Mouse (Mus musculus): ENCODE results near the gene Auts2. TPM values are rescaled to one million over a fixed set of nuclear protein-coding genes. Genes with fewer than 3 reads are reported as not detected.

Auts2 gene
- polyA plus RNA-seq, 1 experiment from 2014 or later, result 17.9 TPM

DNA sequence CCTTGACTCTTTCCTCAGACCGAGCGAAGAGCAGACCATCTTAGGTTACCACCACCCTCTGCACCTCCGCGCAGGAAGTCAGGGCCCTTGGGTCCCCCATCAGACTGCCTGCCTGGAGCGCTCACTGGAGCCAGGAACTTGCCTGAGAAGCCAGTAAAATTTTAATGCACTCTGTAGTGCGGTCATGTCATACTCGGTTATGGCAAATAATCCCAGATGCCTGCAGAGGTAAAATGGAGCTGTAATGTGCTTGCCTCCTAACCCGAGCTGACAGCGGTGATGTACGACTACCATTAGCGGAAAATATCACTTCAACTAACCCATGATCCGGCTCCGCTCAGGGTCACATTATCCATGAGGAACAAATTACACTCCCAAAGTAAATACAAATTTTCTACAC lies 783.7 kb downstream of the Auts2 start:
- peaks cover 5% of the 10 kb centered on the region; the same call in 1 of the 2 replicates for H3K4me1 ChIP-seq (ENCODE audit: insufficient read depth, low read length)
- H3K4me3 ChIP-seq (ENCODE audit: low read length), result no peak overlapping the region
- no peak overlapping the region for H3K9ac ChIP-seq (replicated peaks; ENCODE audit: low read length)
- 0 out of 2 replicates have a peak, but pooled peaks have one; percentile 15 for ATAC-seq (ENCODE audit: low FRiP score, low TSS enrichment)
- no peaks in the 10 kb centered on the region for H3K36me3 ChIP-seq (ENCODE audit: insufficient read depth, low read length)
- H3K4me2 ChIP-seq (replicated peaks; ENCODE audit: low read depth, low read length), result no peak overlapping the region
- no peaks in the 10 kb centered on the region for H3K27me3 ChIP-seq (ENCODE audit: insufficient read depth, low read length)
- WGBS, result 50% methylated on average over 13 of the region's 13 CpGs
- no peaks in the 10 kb centered on the region for H3K9me3 ChIP-seq (ENCODE audit: low read length)
- H3K27ac ChIP-seq (ENCODE audit: low read length), result no peak overlapping the region

DNA sequence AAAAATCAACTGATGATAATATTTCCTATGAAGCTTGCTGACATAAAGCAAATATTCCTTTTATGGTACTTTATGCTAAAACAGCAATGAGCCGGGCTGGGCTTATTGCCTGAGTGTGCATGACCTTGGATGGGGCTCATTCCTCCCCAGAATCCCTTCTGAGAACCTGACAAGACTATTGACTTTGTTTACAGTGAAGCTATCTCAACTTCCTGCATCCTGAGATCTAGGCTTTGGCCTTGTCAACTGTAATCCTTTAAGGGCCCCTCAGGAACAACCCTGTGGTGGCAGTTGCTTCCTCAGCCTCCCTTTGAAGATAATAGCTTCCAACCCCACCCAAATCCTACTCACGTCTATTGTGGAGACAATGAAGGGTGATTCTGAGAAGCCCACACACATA lies 792.8 kb downstream of the Auts2 start:
- no peaks in the 10 kb centered on the region for H3K9me3 ChIP-seq (ENCODE audit: low read length)
- ATAC-seq (ENCODE audit: low FRiP score, low TSS enrichment), result no peak
- H3K27me3 ChIP-seq (ENCODE audit: insufficient read depth, low read length), result no peaks in the 10 kb centered on the region
- H3K4me3 ChIP-seq (ENCODE audit: low read length), result no peak overlapping the region
- H3K27ac ChIP-seq (ENCODE audit: low read length), result no peak overlapping the region
- no peak overlapping the region for H3K4me2 ChIP-seq (replicated peaks; ENCODE audit: low read depth, low read length)
- H3K9ac ChIP-seq (replicated peaks; ENCODE audit: low read length), result no peak overlapping the region
- H3K36me3 ChIP-seq (ENCODE audit: insufficient read depth, low read length), result no peaks in the 10 kb centered on the region
- peaks cover 13% of the 10 kb centered on the region; the same call in 1 of the 2 replicates for H3K4me1 ChIP-seq (ENCODE audit: insufficient read depth, low read length)
- 79% methylated on average over 2 of the region's 2 CpGs for WGBS

DNA sequence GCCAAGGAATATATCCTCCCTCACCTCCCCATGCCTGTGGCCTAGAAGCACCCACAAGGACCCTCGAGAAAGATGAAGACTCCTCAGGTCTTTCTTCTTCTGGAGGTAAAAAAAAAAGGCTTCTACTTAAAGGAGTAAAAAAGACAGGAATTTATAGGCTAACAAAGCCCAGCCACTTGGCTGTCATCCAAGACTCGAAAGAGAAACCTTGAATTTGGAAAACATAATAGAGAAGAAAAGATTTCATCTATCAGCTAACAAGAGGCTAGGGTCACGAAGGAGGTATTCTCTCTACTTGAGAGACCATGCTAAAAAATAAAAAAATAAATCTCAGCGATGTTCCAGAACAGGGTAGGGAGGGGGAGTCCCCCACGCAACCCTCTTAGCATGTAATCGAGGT lies 793.9 kb downstream of the Auts2 start:
- peaks cover 13% of the 10 kb centered on the region; the same call in 1 of the 2 replicates for H3K4me1 ChIP-seq (ENCODE audit: insufficient read depth, low read length)
- H3K9ac ChIP-seq (replicated peaks; ENCODE audit: low read length), result no peak overlapping the region
- WGBS, result 37% methylated on average over 6 of the region's 6 CpGs
- no peak overlapping the region for H3K4me3 ChIP-seq (ENCODE audit: low read length)
- no peaks in the 10 kb centered on the region for H3K9me3 ChIP-seq (ENCODE audit: low read length)
- H3K36me3 ChIP-seq (ENCODE audit: insufficient read depth, low read length), result no peaks in the 10 kb centered on the region
- ATAC-seq (ENCODE audit: low FRiP score, low TSS enrichment), result no peak
- H3K27me3 ChIP-seq (ENCODE audit: insufficient read depth, low read length), result no peaks in the 10 kb centered on the region
- H3K27ac ChIP-seq (ENCODE audit: low read length), result peak overlapping the region; percentile 39; the same call in 1 of the 2 replicates
- no peak overlapping the region for H3K4me2 ChIP-seq (replicated peaks; ENCODE audit: low read depth, low read length)

DNA sequence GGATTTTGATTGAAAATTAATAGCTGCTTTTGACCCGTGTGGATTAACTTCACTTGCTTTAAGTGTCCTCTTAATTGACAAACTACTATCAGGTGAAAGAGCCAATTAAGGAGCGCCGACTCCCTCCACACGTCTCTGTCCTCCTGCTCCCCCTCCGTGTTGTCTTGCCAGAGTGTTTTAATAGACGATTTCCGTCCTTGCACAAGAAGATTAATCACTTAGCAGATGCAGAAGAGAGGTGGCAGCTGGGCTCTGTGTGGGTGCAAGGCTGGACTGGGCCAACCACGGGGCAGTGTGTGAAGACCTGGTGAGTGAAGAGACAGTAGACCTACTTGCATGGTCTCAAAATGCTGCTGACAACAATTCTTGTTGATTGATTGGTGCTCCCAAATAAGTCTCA lies 800.1 kb downstream of the Auts2 start:
- no peaks in the 10 kb centered on the region for H3K36me3 ChIP-seq (ENCODE audit: insufficient read depth, low read length)
- H3K4me2 ChIP-seq (replicated peaks; ENCODE audit: low read depth, low read length), result no peak overlapping the region
- H3K9me3 ChIP-seq (ENCODE audit: low read length), result no peaks in the 10 kb centered on the region
- no peaks in the 10 kb centered on the region for H3K4me1 ChIP-seq (ENCODE audit: insufficient read depth, low read length)
- 0 out of 2 replicates have a peak, but pooled peaks have one; percentile 35 for ATAC-seq (ENCODE audit: low FRiP score, low TSS enrichment)
- WGBS, result 25% methylated on average over 8 of the region's 8 CpGs
- H3K27me3 ChIP-seq (ENCODE audit: insufficient read depth, low read length), result no peaks in the 10 kb centered on the region
- no peak overlapping the region for H3K4me3 ChIP-seq (ENCODE audit: low read length)
- H3K9ac ChIP-seq (replicated peaks; ENCODE audit: low read length), result no peak overlapping the region
- no peak overlapping the region for H3K27ac ChIP-seq (ENCODE audit: low read length)

DNA sequence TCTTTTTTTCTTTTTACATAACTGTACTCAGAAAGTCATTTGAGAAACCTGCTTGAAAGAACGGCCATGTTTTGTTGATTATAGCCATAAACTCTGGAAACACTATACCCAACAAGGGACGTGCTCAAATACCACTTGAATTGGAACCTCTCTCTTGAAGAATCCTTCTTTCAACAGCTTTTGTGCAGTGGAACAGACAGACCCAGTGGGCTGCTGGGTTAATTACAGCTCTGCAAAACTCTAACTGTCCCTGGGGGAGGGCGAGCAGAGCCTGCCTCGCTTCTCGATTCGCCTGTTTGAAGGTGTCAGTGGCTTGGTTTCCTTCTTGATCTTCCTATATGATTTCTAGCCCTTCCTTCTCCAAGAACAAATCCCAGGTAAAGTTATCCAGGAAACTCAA lies 805.7 kb downstream of the Auts2 start:
- ATAC-seq (ENCODE audit: low FRiP score, low TSS enrichment), result no peak
- peaks cover 19% of the 10 kb centered on the region for H3K4me1 ChIP-seq (ENCODE audit: insufficient read depth, low read length)
- H3K4me3 ChIP-seq (ENCODE audit: low read length), result no peak overlapping the region
- H3K36me3 ChIP-seq (ENCODE audit: insufficient read depth, low read length), result no peaks in the 10 kb centered on the region
- H3K9me3 ChIP-seq (ENCODE audit: low read length), result no peaks in the 10 kb centered on the region
- H3K4me2 ChIP-seq (replicated peaks; ENCODE audit: low read depth, low read length), result no peak overlapping the region
- WGBS, result 44% methylated on average over 6 of the region's 6 CpGs
- H3K9ac ChIP-seq (replicated peaks; ENCODE audit: low read length), result no peak overlapping the region
- H3K27me3 ChIP-seq (ENCODE audit: insufficient read depth, low read length), result no peaks in the 10 kb centered on the region
- no peak overlapping the region for H3K27ac ChIP-seq (ENCODE audit: low read length)

DNA sequence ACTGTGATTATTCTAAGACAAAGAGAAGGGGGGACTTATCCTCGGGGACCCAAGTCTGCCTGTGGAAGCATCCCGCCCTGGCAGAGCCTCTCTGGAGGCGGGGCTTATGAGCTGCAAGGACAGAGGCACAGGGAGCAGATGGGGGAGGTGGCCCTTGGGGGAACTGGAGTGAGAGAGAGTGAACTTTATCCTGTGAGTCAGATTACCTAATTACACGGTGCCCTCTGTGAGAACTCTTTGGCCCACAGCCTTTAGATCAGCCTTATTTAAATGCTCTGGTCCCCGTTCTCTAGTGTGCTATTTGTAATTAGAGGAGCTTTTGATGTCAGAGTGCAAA lies 809.9 kb downstream of the Auts2 start:
- Histone ChIP-seq H3K27ac (ENCODE audit: low read length) (no peak overlapping the region), H3K9ac (replicated peaks; ENCODE audit: low read length) (no peak overlapping the region), H3K4me2 (replicated peaks; ENCODE audit: low read depth, low read length) (no peak overlapping the region), H3K4me1 (ENCODE audit: insufficient read depth, low read length) (peaks cover 19% of the 10 kb centered on the region), H3K4me3 (ENCODE audit: low read length) (no peak overlapping the region), H3K27me3 (ENCODE audit: insufficient read depth, low read length) (no peaks in the 10 kb centered on the region), H3K36me3 (ENCODE audit: insufficient read depth, low read length) (no peaks in the 10 kb centered on the region), H3K9me3 (ENCODE audit: low read length) (no peaks in the 10 kb centered on the region)
- ATAC-seq (ENCODE audit: low FRiP score, low TSS enrichment), result peak; percentile 92
- 11% methylated on average over 5 of the region's 5 CpGs for WGBS

DNA sequence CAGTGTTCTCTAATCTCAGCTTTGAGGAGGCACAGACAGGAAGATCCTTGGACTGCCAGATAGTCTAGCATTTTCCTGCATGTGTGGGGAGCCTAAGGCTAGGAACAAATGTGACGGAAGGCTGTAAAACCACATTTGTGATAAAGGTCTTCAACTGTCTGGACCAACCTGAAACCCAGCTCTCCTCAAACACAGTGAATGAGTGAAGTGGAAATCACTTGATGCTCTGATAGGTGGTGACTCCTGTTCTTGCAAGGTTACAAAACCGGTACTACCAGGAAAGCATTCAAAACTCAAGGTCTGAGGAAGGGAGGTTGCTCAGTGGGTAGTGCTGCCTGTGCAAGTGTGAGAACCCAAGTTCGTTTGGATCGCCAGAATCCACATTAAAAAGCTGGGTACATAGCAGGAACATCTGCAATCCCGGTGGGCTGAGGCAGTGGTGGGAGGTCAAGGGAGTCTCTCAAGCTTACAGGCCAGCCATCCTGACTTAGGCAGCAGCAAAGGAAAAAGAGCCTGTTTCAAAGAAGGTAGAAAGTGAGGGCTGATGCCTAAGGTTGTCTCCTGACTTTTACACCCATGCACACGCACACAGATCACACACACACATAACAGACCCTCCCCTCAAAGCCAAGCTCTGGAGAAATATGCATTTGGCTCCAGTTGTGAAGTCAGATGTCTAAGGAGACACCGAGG lies 810.4 kb downstream of the Auts2 start:
- Histone ChIP-seq H3K27ac (ENCODE audit: low read length) (no peak overlapping the region), H3K9ac (replicated peaks; ENCODE audit: low read length) (no peak overlapping the region), H3K9me3 (ENCODE audit: low read length) (no peaks in the 10 kb centered on the region), H3K27me3 (ENCODE audit: insufficient read depth, low read length) (no peaks in the 10 kb centered on the region), H3K4me2 (replicated peaks; ENCODE audit: low read depth, low read length) (no peak overlapping the region), H3K4me1 (ENCODE audit: insufficient read depth, low read length) (peaks cover 18% of the 10 kb centered on the region), H3K36me3 (ENCODE audit: insufficient read depth, low read length) (no peaks in the 10 kb centered on the region), H3K4me3 (ENCODE audit: low read length) (no peak overlapping the region)
- ATAC-seq (ENCODE audit: low FRiP score, low TSS enrichment), result no peak
- 35% methylated on average over 7 of the region's 7 CpGs for whole genome bisulfite sequencing

DNA sequence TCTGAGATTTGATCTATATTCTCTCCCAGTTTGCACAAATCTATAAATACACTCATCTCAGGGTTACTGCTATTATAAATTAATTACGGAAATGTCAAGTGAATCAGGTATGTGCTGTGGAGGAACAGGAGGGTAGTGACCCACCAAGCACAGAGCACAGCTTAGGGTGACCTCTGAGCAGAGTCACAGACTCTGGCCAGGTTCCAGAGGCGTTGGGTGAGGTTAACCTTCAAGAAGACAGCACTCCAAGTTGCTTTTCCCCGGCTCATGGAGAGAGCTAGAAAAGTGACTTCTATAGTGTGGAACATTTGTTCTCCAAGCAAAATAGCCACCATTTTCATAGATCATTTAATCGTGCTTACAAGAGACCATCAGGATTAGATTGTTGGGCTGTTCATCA lies 813.7 kb downstream of the Auts2 start:
- Histone ChIP-seq H3K27me3 (ENCODE audit: insufficient read depth, low read length) (0 out of 2 replicates have a peak, but pooled peaks cover 3% of the 10 kb centered on the region), H3K4me2 (replicated peaks; ENCODE audit: low read depth, low read length) (no peak overlapping the region), H3K9me3 (ENCODE audit: low read length) (no peaks in the 10 kb centered on the region), H3K4me1 (ENCODE audit: insufficient read depth, low read length) (peaks cover 14% of the 10 kb centered on the region), H3K36me3 (ENCODE audit: insufficient read depth, low read length) (no peaks in the 10 kb centered on the region), H3K4me3 (ENCODE audit: low read length) (no peak overlapping the region), H3K27ac (ENCODE audit: low read length) (no peak overlapping the region), H3K9ac (replicated peaks; ENCODE audit: low read length) (no peak overlapping the region)
- no peak for ATAC-seq (ENCODE audit: low FRiP score, low TSS enrichment)
- 60% methylated on average over 4 of the region's 4 CpGs for WGBS

DNA sequence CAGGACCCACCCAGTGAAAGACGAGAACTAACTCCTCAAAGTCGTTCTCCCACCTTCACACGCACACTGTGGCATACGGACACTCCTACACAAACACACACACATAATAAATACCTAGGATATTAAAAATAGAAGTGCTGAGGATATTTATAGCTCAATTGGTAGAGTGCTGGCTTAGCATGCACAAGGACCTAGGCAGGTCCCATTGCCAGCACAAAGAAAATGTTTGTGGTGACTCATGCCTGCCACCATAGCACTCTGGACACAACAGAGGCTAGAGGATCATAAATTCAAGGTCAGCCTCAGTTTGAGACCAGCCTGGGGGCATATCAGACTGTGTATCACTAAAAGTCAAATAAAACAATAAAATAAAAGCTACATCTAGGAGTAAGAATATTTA lies 815.2 kb downstream of the Auts2 start:
- H3K4me2 ChIP-seq (replicated peaks; ENCODE audit: low read depth, low read length), result no peak overlapping the region
- H3K4me1 ChIP-seq (ENCODE audit: insufficient read depth, low read length), result peaks cover 6% of the 10 kb centered on the region
- no peak for ATAC-seq (ENCODE audit: low FRiP score, low TSS enrichment)
- WGBS, result 46% methylated on average over 4 of the region's 4 CpGs
- H3K9ac ChIP-seq (replicated peaks; ENCODE audit: low read length), result no peak overlapping the region
- H3K4me3 ChIP-seq (ENCODE audit: low read length), result no peak overlapping the region
- H3K9me3 ChIP-seq (ENCODE audit: low read length), result no peaks in the 10 kb centered on the region
- no peaks in the 10 kb centered on the region for H3K36me3 ChIP-seq (ENCODE audit: insufficient read depth, low read length)
- 0 out of 2 replicates have a peak, but pooled peaks cover 3% of the 10 kb centered on the region for H3K27me3 ChIP-seq (ENCODE audit: insufficient read depth, low read length)
- no peak overlapping the region for H3K27ac ChIP-seq (ENCODE audit: low read length)

DNA sequence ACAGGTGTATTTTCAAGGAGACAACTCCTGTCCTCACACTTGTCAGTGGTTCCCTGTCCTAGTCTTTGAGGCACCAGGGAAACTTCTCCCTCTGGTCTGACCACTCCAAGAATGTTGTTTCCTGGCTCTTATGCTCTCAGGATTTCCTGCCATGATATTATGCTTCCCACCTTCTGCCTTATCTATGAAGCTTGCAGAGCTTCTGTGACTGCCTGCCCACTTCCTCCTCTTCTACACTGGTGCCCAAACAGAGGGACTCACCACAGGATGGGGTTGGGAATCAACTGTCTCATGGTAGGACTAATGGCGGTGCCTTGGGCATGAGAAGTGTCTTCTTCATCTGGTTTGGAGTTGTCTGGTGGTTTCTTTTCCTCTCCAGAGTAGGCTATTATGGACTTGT lies 818.6 kb downstream of the Auts2 start:
- Histone ChIP-seq H3K9ac (replicated peaks; ENCODE audit: low read length) (no peak overlapping the region), H3K4me1 (ENCODE audit: insufficient read depth, low read length) (peaks cover 12% of the 10 kb centered on the region), H3K27ac (ENCODE audit: low read length) (no peak overlapping the region), H3K36me3 (ENCODE audit: insufficient read depth, low read length) (no peaks in the 10 kb centered on the region), H3K4me3 (ENCODE audit: low read length) (no peak overlapping the region), H3K4me2 (replicated peaks; ENCODE audit: low read depth, low read length) (no peak overlapping the region), H3K9me3 (ENCODE audit: low read length) (no peaks in the 10 kb centered on the region), H3K27me3 (ENCODE audit: insufficient read depth, low read length) (0 out of 2 replicates have a peak, but pooled peaks cover 3% of the 10 kb centered on the region)
- WGBS, result 93% methylated on average over 1 of the region's 1 CpGs
- no peak for ATAC-seq (ENCODE audit: low FRiP score, low TSS enrichment)

Data from kidney, embryonic 16.5 days (tissue).